Mouse (Mus musculus) heart, postnatal 10 days (tissue): ENCODE results near the gene Phlpp1. TPM values are rescaled to one million over a fixed set of nuclear protein-coding genes. Genes with fewer than 3 reads are reported as not detected.

Experiments used
- DNase-seq, 2 experiments: peaks; one replicate each; pipeline ENCODE4 v3.0.0; 2021
- intact Hi-C: fragments of 180-260 bp; cut with DNase I; formaldehyde crosslinking; loops from one replicate; pipeline ENCODE4 v1.15.1; 2025
- total RNA-seq, 2 experiments: library from RNA; stranded (reverse); gene quantifications; 2 replicates each; pipeline ENCODE4 v1.2.3; 2021

Gene Phlpp1
- 10 to 100 TPM; 22.4 to 23.5 TPM for total RNA-seq

- intact Hi-C loops = loop anchor here (1.0 to 5.0 kb wide), 8 partner anchors 29 to 541 kb away; partner anchors contain the start of gene Bcl2
- peak; percentile 100 for DNase-seq
Observed at GRCm38 (mm10) chr1:106171241-106172220, at the start of gene Phlpp1. Gene Phlpp1, plus strand, starts transcription at chr1:106171752.

DNA sequence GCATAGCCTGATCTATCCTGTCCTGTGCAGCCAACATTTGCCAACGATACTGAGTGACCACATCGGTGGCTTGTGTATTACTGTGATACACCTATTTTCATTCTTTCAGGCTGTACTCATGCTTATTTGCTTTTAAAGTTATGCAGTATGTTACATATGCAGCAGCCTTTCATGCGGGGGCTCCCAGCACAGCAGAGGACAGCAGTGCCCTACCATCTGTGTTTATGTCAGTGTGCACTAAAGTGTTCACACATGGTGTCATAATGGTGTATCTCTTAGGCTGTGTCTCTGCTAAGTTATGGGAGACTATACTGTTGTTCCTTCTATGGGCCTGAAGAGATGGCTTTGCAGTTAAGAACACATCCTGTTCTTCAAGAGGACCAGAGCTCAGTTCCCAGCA lies 45.0 kb upstream of the Phlpp1 start:
- intact Hi-C loops = no loop called here
- DNase-seq = no peak

DNA sequence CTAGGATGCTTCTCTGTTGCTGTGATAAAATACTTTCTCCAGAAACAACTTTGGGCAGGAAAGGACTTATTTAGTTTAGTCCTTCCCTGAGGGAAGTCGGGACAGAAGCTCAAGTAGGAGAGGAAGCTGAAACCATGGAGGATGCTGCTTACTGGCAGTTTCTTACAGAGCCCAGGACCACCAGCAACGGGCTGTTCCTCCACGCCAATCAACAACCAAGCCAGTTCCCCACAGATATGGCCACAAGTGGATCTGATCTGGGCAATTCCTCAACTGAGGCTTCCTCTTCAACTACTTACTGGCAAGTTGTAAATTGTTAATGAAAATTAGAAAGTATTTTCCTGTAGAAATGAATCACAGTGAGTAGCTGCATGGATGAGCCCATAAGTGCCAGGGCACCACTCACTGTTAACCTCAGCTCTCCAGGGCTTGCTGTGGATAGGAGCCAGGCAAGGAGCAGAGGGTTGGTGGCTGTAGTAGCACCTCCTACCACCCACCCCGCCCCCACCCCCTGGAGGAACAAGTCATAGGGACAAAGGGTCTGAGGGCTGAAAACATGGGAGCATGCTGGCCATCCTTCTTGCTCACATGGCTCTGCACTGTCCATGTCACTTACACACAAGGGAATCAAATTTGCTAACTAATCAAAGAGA lies 39.7 kb upstream of the Phlpp1 start:
- DNase-seq = no peak
- intact Hi-C loops = no loop called here

DNA sequence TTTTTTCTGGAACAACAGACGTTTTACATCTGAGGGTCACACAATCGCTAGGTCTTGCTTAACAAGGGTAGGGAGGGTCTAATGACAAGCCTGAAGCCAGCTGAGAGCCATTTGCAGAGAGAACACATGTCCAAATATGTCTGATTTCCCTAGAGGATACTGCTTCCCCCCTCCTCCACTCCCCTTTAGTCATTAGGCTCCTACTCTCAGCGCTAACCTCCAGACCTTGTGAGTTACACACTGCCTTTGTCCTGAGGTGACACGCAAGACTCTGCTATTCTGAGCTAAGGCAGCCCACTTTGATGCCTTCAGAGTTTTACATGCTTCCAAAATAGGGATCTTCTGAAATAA lies 39.2 kb upstream of the Phlpp1 start:
- peak in 1 of 2 experiments; percentile 12 for DNase-seq
- intact Hi-C loops = no loop called here

GRCm38 (mm10) chr1:106138691-106139090 lies 32.9 kb upstream of the Phlpp1 start:
- no peak for DNase-seq
- intact Hi-C loops = no loop called here

- intact Hi-C loops = no loop called here
- DNase-seq = no peak
Observed at GRCm38 (mm10) chr1:106139137-106139536, 32.4 kb upstream of the Phlpp1 start.

DNA sequence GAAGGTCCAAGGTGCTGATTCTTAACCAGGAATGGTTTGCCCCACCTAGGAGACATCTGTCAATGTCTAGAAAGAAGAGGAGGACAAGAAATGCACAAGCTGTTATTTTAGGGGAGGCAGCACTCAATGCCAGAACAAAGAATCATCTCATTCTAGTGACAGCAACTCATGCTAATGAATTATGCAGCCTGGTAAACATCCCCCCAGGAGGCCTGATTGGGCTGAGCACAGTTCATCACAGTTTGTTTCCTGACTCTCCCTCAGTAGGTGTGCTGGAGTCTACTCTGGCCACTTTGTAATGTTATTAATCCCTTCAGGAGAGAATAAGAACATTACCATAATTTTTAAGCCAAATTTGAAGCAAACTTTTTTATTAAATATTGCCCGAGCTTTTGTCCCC lies 29.5 kb upstream of the Phlpp1 start:
- no peak for DNase-seq
- intact Hi-C loops = no loop called here

DNA sequence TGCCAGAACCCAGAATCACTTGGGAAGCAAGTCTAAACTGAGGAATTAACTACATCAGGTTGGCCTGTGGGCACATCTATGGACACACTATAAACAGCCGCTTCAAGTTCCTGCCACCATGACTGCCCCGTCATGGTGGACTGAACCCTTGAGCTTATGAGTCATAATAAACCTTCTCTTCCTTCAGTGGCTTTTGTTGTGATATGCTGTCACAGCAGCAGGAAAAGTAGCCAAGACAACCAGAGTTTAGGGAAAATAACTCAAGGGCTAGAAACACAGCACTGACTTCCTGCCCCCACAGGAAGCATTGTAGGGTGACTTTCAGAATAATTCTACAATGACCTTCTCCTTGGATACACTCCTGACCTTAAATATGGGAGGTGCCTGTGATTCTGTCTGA lies 27.0 kb upstream of the Phlpp1 start:
- DNase-seq = no peak
- intact Hi-C loops = no loop called here

DNA sequence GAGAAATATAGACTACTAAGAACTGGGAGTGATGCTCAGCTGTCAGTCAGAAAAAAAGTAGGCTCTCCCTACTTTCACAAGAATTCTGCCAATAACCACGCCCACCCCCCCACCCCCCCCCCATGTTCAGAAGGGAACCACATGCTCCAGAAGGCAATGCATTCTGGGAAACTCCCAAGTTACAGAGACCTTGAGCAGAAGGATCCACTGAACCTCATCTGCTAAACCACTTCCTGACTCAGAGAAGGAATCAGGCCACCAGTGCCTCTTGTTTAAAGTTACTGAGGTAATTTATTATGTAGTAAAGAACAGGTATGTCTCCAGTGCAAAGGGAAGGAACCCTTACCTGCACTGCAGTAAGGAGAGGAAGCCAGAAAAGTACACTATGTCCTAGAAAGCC lies 26.5 kb upstream of the Phlpp1 start:
- intact Hi-C loops = no loop called here
- no peak for DNase-seq

GRCm38 (mm10) chr1:106145565-106146190 lies 25.9 kb upstream of the Phlpp1 start:
- intact Hi-C loops = no loop called here
- no peak for DNase-seq

DNA sequence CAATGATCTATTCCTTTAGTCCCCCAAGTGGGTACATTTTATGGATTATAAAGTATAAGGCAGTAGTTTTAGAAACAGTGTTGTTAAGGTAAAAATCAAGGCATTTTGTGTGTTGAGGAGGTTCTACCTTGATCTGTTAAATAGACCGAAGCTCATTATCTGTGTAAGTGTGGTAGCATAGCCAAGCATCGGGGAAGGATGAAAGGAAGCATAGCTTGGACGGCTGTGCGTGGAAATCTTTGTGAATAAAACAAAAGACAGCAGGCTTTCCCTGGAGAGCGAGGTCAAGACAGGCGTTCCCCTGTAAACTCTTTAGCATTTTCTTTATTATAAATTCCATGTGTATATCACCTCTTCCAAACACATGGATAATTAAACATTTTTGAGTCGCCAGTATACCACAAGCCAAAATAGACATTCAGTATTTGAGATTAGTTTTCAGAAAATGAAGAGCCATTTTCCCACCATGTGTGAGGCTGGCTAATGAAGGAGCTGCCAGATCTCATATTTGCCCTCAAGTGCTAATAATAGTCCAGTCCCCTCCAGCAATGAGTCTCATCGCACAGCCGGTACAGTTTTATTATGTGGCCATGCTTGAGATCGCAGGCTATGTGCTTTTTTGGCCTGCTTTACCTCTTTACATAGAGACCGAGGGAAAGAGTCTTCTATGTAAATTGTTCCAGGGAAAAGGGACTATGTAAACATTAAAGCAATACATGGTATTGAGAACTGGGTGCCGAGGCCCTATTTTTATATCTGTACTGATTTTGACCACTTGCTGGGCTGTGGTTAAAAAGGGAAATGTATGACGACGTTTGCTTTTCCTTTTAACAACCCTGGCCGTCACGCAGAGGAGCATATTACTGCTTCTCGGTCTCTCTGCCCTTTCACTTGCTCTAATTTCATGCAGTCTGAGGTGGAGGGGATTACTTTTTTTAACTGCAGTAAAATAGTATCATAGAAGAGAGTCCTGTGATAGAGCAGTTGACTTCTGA lies 22.9 kb upstream of the Phlpp1 start:
- DNase-seq = peak; percentile 27 to 28
- intact Hi-C loops = no loop called here

GRCm38 (mm10) chr1:106151846-106152245 lies 19.7 kb upstream of the Phlpp1 start:
- DNase-seq = peak; percentile 40 to 50
- intact Hi-C loops = no loop called here

GRCm38 (mm10) chr1:106152742-106153141 lies 18.8 kb upstream of the Phlpp1 start:
- intact Hi-C loops = no loop called here
- DNase-seq = no peak

DNA sequence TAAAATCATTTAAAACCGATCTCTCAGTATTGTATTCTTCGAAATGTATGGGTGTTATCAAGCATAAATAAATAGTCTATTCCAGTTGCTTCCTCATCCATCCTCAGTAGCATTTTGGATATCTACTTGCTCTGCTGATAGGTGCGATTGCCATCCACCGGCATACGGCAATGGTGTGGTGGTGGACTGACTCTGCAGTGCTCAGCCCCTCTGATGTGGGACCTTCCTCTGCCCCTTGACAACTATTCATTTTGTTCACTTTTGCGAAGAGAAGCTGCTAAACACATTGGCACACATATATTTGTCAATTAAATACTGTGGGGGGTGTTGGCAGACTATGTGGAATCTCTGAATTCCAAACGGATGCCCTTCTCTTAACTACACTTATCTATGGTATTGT lies 17.0 kb upstream of the Phlpp1 start:
- intact Hi-C loops = no loop called here
- DNase-seq = no peak

DNA sequence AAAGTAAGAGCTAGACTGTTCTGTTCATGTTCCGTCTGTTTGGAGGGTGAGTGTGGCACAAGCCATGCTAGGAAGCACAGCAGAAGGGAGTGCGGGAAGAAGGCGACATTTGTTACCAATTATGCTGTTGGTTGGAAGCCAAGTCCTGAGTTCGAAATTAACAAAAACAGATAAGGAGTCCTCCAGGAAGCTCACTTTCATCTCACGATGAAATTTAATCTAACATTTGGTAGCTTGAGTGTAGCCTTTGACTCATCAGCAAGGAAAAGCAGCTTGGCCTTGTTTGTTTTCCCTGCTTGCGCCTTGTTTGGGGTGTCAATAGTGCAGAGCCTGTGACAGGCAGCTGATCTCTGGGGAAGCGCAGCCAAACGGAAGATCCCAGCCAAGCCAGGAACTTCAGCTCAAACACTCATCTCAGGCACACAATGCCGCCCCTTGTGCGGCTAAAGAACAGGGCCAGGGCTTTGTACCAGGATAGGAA lies 16.4 kb upstream of the Phlpp1 start:
- intact Hi-C loops = no loop called here
- DNase-seq = peak in 1 of 2 experiments; percentile 10

GRCm38 (mm10) chr1:106155702-106156101 lies 15.8 kb upstream of the Phlpp1 start:
- DNase-seq = no peak
- intact Hi-C loops = no loop called here

GRCm38 (mm10) chr1:106157961-106158515 lies 13.5 kb upstream of the Phlpp1 start:
- DNase-seq = no peak
- intact Hi-C loops = no loop called here

GRCm38 (mm10) chr1:106159667-106160066 lies 11.9 kb upstream of the Phlpp1 start:
- no peak for DNase-seq
- intact Hi-C loops = no loop called here

GRCm38 (mm10) chr1:106160916-106161315 lies 10.6 kb upstream of the Phlpp1 start:
- no peak for DNase-seq
- intact Hi-C loops = no loop called here

DNA sequence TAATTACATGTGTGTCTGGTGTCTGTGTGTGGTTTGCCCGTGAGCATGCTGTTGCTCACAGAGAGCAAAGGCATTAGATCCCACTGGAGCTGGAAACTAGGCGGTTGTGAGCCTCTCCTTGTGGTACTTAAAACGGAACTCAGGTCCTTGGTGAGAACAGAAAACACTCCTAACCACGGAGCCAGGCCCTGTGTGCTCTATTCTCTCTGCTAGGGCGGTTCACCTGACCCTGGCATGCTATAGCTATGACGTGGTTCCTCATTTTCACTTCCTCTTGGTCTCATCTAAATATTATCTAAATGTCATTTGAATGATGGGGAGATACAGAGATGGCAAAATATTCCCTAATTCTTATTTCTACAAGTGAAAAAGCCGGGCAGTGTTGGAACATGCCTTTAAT lies 9.0 kb upstream of the Phlpp1 start:
- no peak for DNase-seq
- intact Hi-C loops = no loop called here
